Mouse (Mus musculus): ENCODE results near the gene Zfp872.
"Not testable (repeated sequence)": the region's sequence is repeated elsewhere in the genome, so short reads cannot be mapped to it uniquely, and the experiment has no call there.

The Zfp872 gene

GRCm38 (mm10) chr9:22169327-22169726 lies 18.6 kb upstream of the Zfp872 start:
- no peak for DNase-seq (ENCODE audit: low read depth)

- DNase-seq (ENCODE audit: low read depth), result no peak
These were observed 15.6 kb upstream of the Zfp872 start for GRCm38 (mm10) chr9:22172318-22172717.

GRCm38 (mm10) chr9:22196412-22196811 lies 8.5 kb downstream of the Zfp872 start:
- DNase-seq (ENCODE audit: low read depth), result no peak

- no peak for DNase-seq (ENCODE audit: low read depth)
These were observed 25.9 kb downstream of the Zfp872 start for GRCm38 (mm10) chr9:22213785-22214194.

- DNase-seq (ENCODE audit: low read depth), result no peak
These were observed 26.7 kb downstream of the Zfp872 start for GRCm38 (mm10) chr9:22214549-22214948.

- DNase-seq (ENCODE audit: low read depth), result no peak
These were observed 28.8 kb downstream of the Zfp872 start for GRCm38 (mm10) chr9:22216705-22217104.

GRCm38 (mm10) chr9:22217858-22218493 lies 30.1 kb downstream of the Zfp872 start:
- DNase-seq (ENCODE audit: low read depth), result no peak

GRCm38 (mm10) chr9:22224066-22224465 lies 36.2 kb downstream of the Zfp872 start:
- DNase-seq (ENCODE audit: low read depth), result no peak

- DNase-seq (ENCODE audit: low read depth), result peak; percentile 44
These were observed 36.9 kb downstream of the Zfp872 start for GRCm38 (mm10) chr9:22224536-22225503.

GRCm38 (mm10) chr9:22225581-22226388 lies 37.9 kb downstream of the Zfp872 start, which contains the start of gene Zfp809:
Gene Zfp809, plus strand, starts transcription at chr9:22225714.
- DNase-seq (ENCODE audit: low read depth), result peak; percentile 98

- not testable (repeated sequence) for DNase-seq (ENCODE audit: low read depth)
These were observed 38.4 kb downstream of the Zfp872 start for GRCm38 (mm10) chr9:22226389-22226673.

GRCm38 (mm10) chr9:22226846-22227245 lies 39.0 kb downstream of the Zfp872 start:
- DNase-seq (ENCODE audit: low read depth), result no peak

GRCm38 (mm10) chr9:22229386-22230026 lies 41.6 kb downstream of the Zfp872 start:
- DNase-seq (ENCODE audit: low read depth), result no peak

GRCm38 (mm10) chr9:22230061-22230460 lies 42.2 kb downstream of the Zfp872 start:
- no peak for DNase-seq (ENCODE audit: low read depth)

GRCm38 (mm10) chr9:22230556-22230955 lies 42.7 kb downstream of the Zfp872 start:
- no peak for DNase-seq (ENCODE audit: low read depth)

GRCm38 (mm10) chr9:22240001-22240400 lies 52.1 kb downstream of the Zfp872 start:
- no peak for DNase-seq (ENCODE audit: low read depth)

GRCm38 (mm10) chr9:22244242-22244641 lies 56.4 kb downstream of the Zfp872 start:
- DNase-seq (ENCODE audit: low read depth), result no peak
